Mouse (Mus musculus): ENCODE measurements at regions not wholly inside any gene's neighbourhood (a gene's known extent, or its start where the extent isn't known, plus 50 kb on each side); places are given as distances from the start of the nearest gene placed in this dataset.

- TF ChIP-seq EP300 (IDR thresholded peaks at IDR 0.05; ENCODE audit: low read depth) (no peak), CTCF (IDR thresholded peaks at IDR 0.05; ENCODE audit: low read depth) (no peak)
Observed at GRCm38 (mm10) chr10:11938164-11938563, 595.0 kb downstream of the Epm2a start.
